Mouse (Mus musculus) left cerebral cortex, postnatal 4 days (tissue): Measurements from ENCODE around the gene Hist1h4h. TPM values are rescaled to one million over a fixed set of nuclear protein-coding genes. Genes with fewer than 3 reads are reported as not detected.
"Not testable (repeated sequence)": the region's sequence is repeated elsewhere in the genome, so short reads cannot be mapped to it uniquely, and the experiment has no call there.

ENCODE experiments used
- DNase-seq: peaks from one replicate; pipeline ENCODE4 v3.0.0-alpha.2; 2022
- intact Hi-C: fragments of 180-260 bp; cut with DNase I; formaldehyde crosslinking; loops from one replicate; pipeline ENCODE4 v1.15.1; 2025
- total RNA-seq, 2 experiments: library from RNA; stranded (reverse); gene quantifications; 2 replicates each; pipeline ENCODE4 v1.2.3; 2021

The Hist1h4h gene
- total RNA-seq, 2 experiments from 2014 or later, result 441 to 470 TPM

GRCm38 (mm10) chr13:23551146-23551834, 20.4 kb downstream of the Hist1h4h start, which contains the start of gene Hist1h4f:
TSS of gene Hist1h4f (minus strand) at chr13:23551648.
- intact Hi-C loops, result not testable (repeated sequence)
- peak; percentile 90 for DNase-seq

GRCm38 (mm10) chr13:23551931-23552914, 21.4 kb downstream of the Hist1h4h start:
- intact Hi-C loops, result no loop called here
- no peak for DNase-seq

GRCm38 (mm10) chr13:23552962-23553361, 22.1 kb downstream of the Hist1h4h start, which contains the start of gene Hist1h1d:
TSS of gene Hist1h1d (plus strand) at chr13:23553262.
- intact Hi-C loops, result no loop called here

GRCm38 (mm10) chr13:23554393-23554792, 23.5 kb downstream of the Hist1h4h start:
- DNase-seq, result no peak
- intact Hi-C loops, result no loop called here

More at GRCm38 (mm10) chr13:23552962-23553361, 22.1 kb downstream of the Hist1h4h start, which contains the start of gene Hist1h1d:
- DNase-seq, result no peak

- intact Hi-C loops, result no loop called here
- peak; percentile 77 for DNase-seq
Measured at GRCm38 (mm10) chr13:23554925-23555838, 24.3 kb downstream of the Hist1h4h start.

- peak; percentile 66 for DNase-seq
- intact Hi-C loops, result no loop called here
Measured at GRCm38 (mm10) chr13:23555839-23556416, 25.1 kb downstream of the Hist1h4h start.

GRCm38 (mm10) chr13:23556906-23557305, 26.1 kb downstream of the Hist1h4h start:
- intact Hi-C loops, result no loop called here
- no peak for DNase-seq

GRCm38 (mm10) chr13:23560699-23561098, 29.8 kb downstream of the Hist1h4h start:
- intact Hi-C loops, result loop anchor here (10.0 kb wide), 1 partner anchor 194 kb away; the partner anchor contains the start of genes Hist1h2ab, Hist1h3b and Hist1h4b
- not testable (repeated sequence) for DNase-seq

GRCm38 (mm10) chr13:23561531-23561882, 30.7 kb downstream of the Hist1h4h start:
- not testable (repeated sequence) for DNase-seq
- intact Hi-C loops, result loop anchor here (10.0 kb wide), 1 partner anchor 193 kb away; the partner anchor contains the start of genes Hist1h2ab, Hist1h3b and Hist1h4b

- intact Hi-C loops, result loop anchor here (10.0 kb wide), 1 partner anchor 193 kb away; the partner anchor contains the start of genes Hist1h2ab, Hist1h3b and Hist1h4b
- peak; percentile 94 for DNase-seq
Measured at GRCm38 (mm10) chr13:23561883-23562659, 31.2 kb downstream of the Hist1h4h start, which contains the start of gene Hist1h3e. TSS of gene Hist1h3e (minus strand) at chr13:23562369.

- intact Hi-C loops, result loop anchor here (10.0 kb wide), 1 partner anchor 192 kb away; the partner anchor contains the start of genes Hist1h2ab, Hist1h3b and Hist1h4b
- no peak for DNase-seq
Measured at GRCm38 (mm10) chr13:23562699-23563462, 32.0 kb downstream of the Hist1h4h start.

GRCm38 (mm10) chr13:23564482-23564881, 33.6 kb downstream of the Hist1h4h start:
- no peak for DNase-seq
- intact Hi-C loops, result loop anchor here (10.0 kb wide), 1 partner anchor 190 kb away; the partner anchor contains the start of genes Hist1h2ab, Hist1h3b and Hist1h4b

- intact Hi-C loops, DNase-seq: not testable (repeated sequence)
Measured at GRCm38 (mm10) chr13:23570261-23571021, 39.6 kb downstream of the Hist1h4h start.

GRCm38 (mm10) chr13:23571022-23571503, 40.2 kb downstream of the Hist1h4h start, which contains the start of the genes Hist1h2ae and Hist1h2bg:
TSS of gene Hist1h2ae (minus strand) at chr13:23571220.
TSS of gene Hist1h2bg (plus strand) at chr13:23571396.
- intact Hi-C loops, result no loop called here
- peak; percentile 57 for DNase-seq

- DNase-seq, intact Hi-C loops: not testable (repeated sequence)
Measured at GRCm38 (mm10) chr13:23571504-23572217, 40.8 kb downstream of the Hist1h4h start.
